Mouse (Mus musculus) bone marrow, adult 2 months (tissue): ENCODE results near the gene Prickle2. TPM values are rescaled to one million over a fixed set of nuclear protein-coding genes. Genes with fewer than 3 reads are reported as not detected.

Source experiments
- H3K27ac ChIP-seq: fragments of 200-500 bp; 2 replicates; pipeline ENCODE4 v1.5.1; 2012; ENCODE audit warnings: low read depth, mild to moderate bottlenecking, control low read depth, inconsistent platforms, low read length; ENCODE audit not compliant: control insufficient read depth, poor library complexity, insufficient read depth
- H3K4me1 ChIP-seq: fragments of 200-500 bp; 2 replicates; pipeline ENCODE4 v1.6.1; 2011; ENCODE audit warnings: low read length; ENCODE audit not compliant: control insufficient read depth, insufficient read depth
- H3K4me3 ChIP-seq: fragments of 200-500 bp; replicated peaks from 2 replicates; pipeline ENCODE3; 2011; ENCODE audit warnings: mild to moderate bottlenecking, low read depth, low read length, control low read depth; ENCODE audit not compliant: control insufficient read depth
- CTCF ChIP-seq: fragments of 200-500 bp; IDR thresholded peaks from 2 replicates; pipeline ENCODE4 v1.5.1; 2011; ENCODE audit warnings: low read length, control low read depth; ENCODE audit not compliant: control insufficient read depth, insufficient read depth
- POLR2A ChIP-seq: fragments of 200-500 bp; IDR thresholded peaks from 2 replicates; pipeline ENCODE4 v1.6.1; 2011; ENCODE audit warnings: low read depth, mild to moderate bottlenecking, control low read depth, low read length, borderline replicate concordance; ENCODE audit not compliant: control insufficient read depth
- WGBS: fragments of 180-500 bp; shearing (Covaris S2); methylation state at CpG from one replicate; pipeline ENCODE4 v1.1.7; 2018; 5-methylcytosine and 5-hydroxymethylcytosine counted together
- polyA plus RNA-seq: library from polyadenylated mRNA; stranded (reverse); fragments of >200 nt; gene quantifications from 2 replicates; pipeline ENCODE4 v1.2.4, GENCODE M21; 2011; ENCODE audit warnings: low replicate concordance; ENCODE audit not compliant: missing spikeins, insufficient read depth, insufficient read length

The Prickle2 gene
- polyA plus RNA-seq, 1 experiment, result 19.2 TPM

DNA sequence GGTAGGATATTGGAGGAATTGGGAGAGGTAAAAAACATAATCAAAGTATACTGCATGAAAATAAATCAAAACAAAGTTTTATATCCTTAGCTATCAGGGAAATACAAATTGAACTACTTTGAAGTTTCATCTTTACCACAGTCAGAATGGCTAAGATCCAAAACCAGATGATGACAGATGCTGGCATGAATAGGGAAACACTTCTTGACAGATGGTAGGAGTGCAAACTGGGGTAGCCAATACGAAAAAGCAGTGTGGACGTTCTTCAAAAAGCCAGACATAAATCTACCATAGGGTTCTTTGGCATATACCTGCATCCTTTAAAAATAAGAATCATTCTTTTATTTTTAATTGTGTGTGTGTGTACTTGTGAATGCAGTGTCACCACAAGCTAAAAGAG, 360.8 kb downstream of the Prickle2 start:
- H3K4me3 ChIP-seq, result no peak overlapping the region
- H3K27ac ChIP-seq, result no peak overlapping the region
- H3K4me1 ChIP-seq, result no peaks in the 10 kb centered on the region
- TF ChIP-seq CTCF, result no peak
- TF ChIP-seq POLR2A, result no peak
- 60% methylated on average over 2 of the region's 2 CpGs for WGBS

DNA sequence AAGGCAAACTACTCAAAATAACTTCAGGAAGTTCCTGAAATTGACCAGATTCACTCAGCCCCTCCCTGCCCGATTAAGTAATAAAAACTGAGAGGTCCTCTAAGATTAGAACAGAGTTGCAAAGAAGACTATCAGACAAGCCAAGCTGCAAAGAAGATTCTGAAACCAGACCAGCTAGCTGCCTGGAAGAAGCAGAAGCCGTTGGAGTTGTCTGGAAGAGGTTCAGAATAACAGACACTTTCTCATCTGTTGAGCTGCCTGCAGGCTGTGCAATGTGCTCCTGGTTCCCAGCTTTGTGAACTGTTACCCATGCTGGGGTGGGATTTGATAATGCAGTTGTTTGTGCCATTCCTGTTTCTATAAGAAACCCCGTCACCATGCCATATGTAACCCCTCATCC, 361.4 kb downstream of the Prickle2 start:
- no peak overlapping the region for H3K4me3 ChIP-seq
- H3K4me1 ChIP-seq, result no peaks in the 10 kb centered on the region
- TF ChIP-seq POLR2A (no peak), CTCF (no peak)
- no peak overlapping the region for H3K27ac ChIP-seq
- WGBS, result 74% methylated on average over 3 of the region's 3 CpGs

Other genes starting within 250 kb of the Prickle2 start
- not detected in 2 replicates for gene A730049H05Rik, start 110.3 kb upstream of the Prickle2 start, polyA plus RNA-seq
- not detected in 2 replicates for gene Gm15737, start 163.2 kb upstream of the Prickle2 start, polyA plus RNA-seq
- 1.4 and 2.4 TPM in 2 replicates for gene Adamts9, start 237.3 kb upstream of the Prickle2 start, polyA plus RNA-seq